Mouse (Mus musculus) MEL (cell line): ENCODE measurements around the gene Map4.

Experiments used
- BHLHE40 ChIP-seq: IDR thresholded peaks from 2 replicates; pipeline ENCODE4 v1.6.1; 2012; ENCODE audit warnings: low read depth, mild to moderate bottlenecking, inconsistent platforms, low read length, improper control_type of control experiment, borderline replicate concordance
- CTCF ChIP-seq, 3 experiments: IDR thresholded peaks in 2 of 3; conservative IDR thresholded peaks in 1 of 3; 2 replicates each; pipeline ENCODE4 v1.5.1; 2011 to 2012; ENCODE audit warnings: low read length in 3 of 3, low read depth in 2 of 3, mild to moderate bottlenecking in 2 of 3, improper control_type of control experiment in 1 of 3, inconsistent platforms in 1 of 3, mixed read lengths in 1 of 3, moderate library complexity in 1 of 3; ENCODE audit not compliant: control insufficient read depth in 1 of 3, insufficient read depth in 1 of 3, poor library complexity in 1 of 3, severe bottlenecking in 1 of 3
- GATA1 ChIP-seq: IDR thresholded peaks from 2 replicates; pipeline ENCODE4 v1.6.1; 2011; ENCODE audit warnings: low read depth, low read length, improper control_type of control experiment
- HCFC1 ChIP-seq: IDR thresholded peaks from 2 replicates; pipeline ENCODE4 v1.6.1; 2012; ENCODE audit warnings: low read depth, mild to moderate bottlenecking, inconsistent platforms, low read length, improper control_type of control experiment, moderate library complexity
- KAT2A ChIP-seq: conservative IDR thresholded peaks from 2 replicates; pipeline ENCODE4 v1.6.1; 2012; ENCODE audit warnings: low read depth, low read length, improper control_type of control experiment, inconsistent platforms
- MEF2A ChIP-seq: IDR thresholded peaks from 2 replicates; pipeline ENCODE4 v1.6.1; 2014; ENCODE audit warnings: low read depth, mild to moderate bottlenecking, inconsistent platforms, low read length, improper control_type of control experiment; ENCODE audit not compliant: poor library complexity, insufficient replicate concordance, severe bottlenecking; ENCODE audit errors: extremely low read depth
- MYB ChIP-seq: IDR thresholded peaks from 2 replicates; pipeline ENCODE4 v1.6.1; 2011; ENCODE audit warnings: mild to moderate bottlenecking, low read depth, low read length, improper control_type of control experiment
- NELFE ChIP-seq: IDR thresholded peaks from 2 replicates; pipeline ENCODE4 v1.6.1; 2011; ENCODE audit warnings: low read depth, low read length, improper control_type of control experiment
- POLR2A ChIP-seq, 2 experiments: IDR thresholded peaks; 2 replicates each; pipeline ENCODE4 v1.6.1; 2011 to 2012; ENCODE audit warnings: low read length in 2 of 2, mild to moderate bottlenecking in 2 of 2, control low read depth in 1 of 2, improper control_type of control experiment in 1 of 2, low read depth in 1 of 2, moderate library complexity in 1 of 2; ENCODE audit not compliant: control insufficient read depth in 1 of 2, insufficient read depth in 1 of 2, poor library complexity in 1 of 2
- POLR2AphosphoS2 ChIP-seq: IDR thresholded peaks from 2 replicates; pipeline ENCODE4 v1.6.1; 2011; ENCODE audit warnings: low read length, improper control_type of control experiment
- ZMIZ1 ChIP-seq: IDR thresholded peaks from 2 replicates; pipeline ENCODE4 v1.6.1; 2012; ENCODE audit warnings: low read depth, mild to moderate bottlenecking, inconsistent platforms, low read length, improper control_type of control experiment, moderate library complexity

DNA sequence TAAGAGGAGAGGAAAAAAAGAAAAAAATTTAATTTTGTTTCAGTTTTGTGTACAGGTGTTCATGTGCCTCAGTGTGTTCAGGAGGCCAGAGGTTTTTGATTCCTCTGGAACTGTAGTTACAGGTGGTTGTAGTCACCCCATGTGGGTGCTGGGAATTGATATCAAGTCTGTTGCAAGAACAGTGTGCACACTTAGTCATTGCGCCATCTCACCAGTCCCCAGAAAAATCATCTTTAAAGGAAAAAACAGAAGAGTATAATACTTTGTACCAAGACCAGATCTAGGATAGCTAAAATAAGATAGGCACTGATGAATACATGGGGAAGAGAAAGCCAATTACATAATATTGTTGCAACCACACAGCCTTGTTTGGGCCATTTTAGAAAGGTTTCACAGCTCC, 90.2 kb downstream of the Map4 start:
- TF ChIP-seq HCFC1 = no peak
- TF ChIP-seq ZMIZ1 = no peak
- TF ChIP-seq NELFE = no peak
- no peak for TF ChIP-seq KAT2A
- no peak for TF ChIP-seq BHLHE40
- TF ChIP-seq MEF2A = no peak
- TF ChIP-seq CTCF (IDR thresholded peaks at IDR 0.05 in 2 of 3, conservative IDR thresholded peaks at IDR 0.05 in 1 of 3; ENCODE audit: control insufficient read depth in 1 of 3, insufficient read depth in 1 of 3, low read depth in 2 of 3, low read length in 3 of 3, poor library complexity in 1 of 3, severe bottlenecking in 1 of 3) = no peak
- TF ChIP-seq GATA1 = no peak
- no peak for TF ChIP-seq POLR2A (IDR thresholded peaks at IDR 0.05; ENCODE audit: control insufficient read depth in 1 of 2, insufficient read depth in 1 of 2, low read depth in 1 of 2, low read length in 2 of 2, poor library complexity in 1 of 2)
- TF ChIP-seq MYB = no peak
- TF ChIP-seq POLR2AphosphoS2 = no peak
